Mouse (Mus musculus) MEL (cell line): ENCODE results near the gene Map1s. TPM values are rescaled to one million over a fixed set of nuclear protein-coding genes. Genes with fewer than 3 reads are reported as not detected.
A peak's percentile ranks its signal among the peaks of the same experiment; 100 is the strongest.

Source experiments
- DNase-seq: peaks from one replicate; pipeline ENCODE4 v3.0.0; 2011; ENCODE audit warnings: low read depth, low spot score
- H3K27ac ChIP-seq: 2 replicates; pipeline ENCODE4 v1.5.1; 2012; ENCODE audit warnings: low read depth, mild to moderate bottlenecking, control low read depth, low read length, moderate library complexity; ENCODE audit not compliant: control insufficient read depth
- H3K27me3 ChIP-seq, 2 experiments: fragments of 150-350 bp in 1 of 2; sonication (generic) in 1 of 2; 2 replicates each; pipeline ENCODE4 v1.6.1; 2012; ENCODE audit warnings: low read length in 2 of 2, mild to moderate bottlenecking in 2 of 2, improper control_type of control experiment in 1 of 2, moderate library complexity in 1 of 2; ENCODE audit not compliant: insufficient read depth in 2 of 2, control insufficient read depth in 1 of 2
- H3K36me3 ChIP-seq, 2 experiments: 2 replicates each; pipeline ENCODE4 v1.6.1; 2012 to 2014; ENCODE audit warnings: low read length in 2 of 2, improper control_type of control experiment in 1 of 2, inconsistent platforms in 1 of 2, mild to moderate bottlenecking in 1 of 2; ENCODE audit not compliant: insufficient read depth in 2 of 2, control insufficient read depth in 1 of 2
- H3K4me1 ChIP-seq, 2 experiments: fragments of 150-350 bp in 1 of 2; sonication (generic) in 1 of 2; 2 replicates each; pipeline ENCODE4 v1.6.1; 2012; ENCODE audit warnings: low read length in 2 of 2, improper control_type of control experiment in 1 of 2, mild to moderate bottlenecking in 1 of 2; ENCODE audit not compliant: insufficient read depth in 2 of 2, control insufficient read depth in 1 of 2
- H3K4me3 ChIP-seq, 2 experiments: fragments of 150-350 bp in 1 of 2; sonication (generic) in 1 of 2; 2 replicates each; pipeline ENCODE4 v1.5.1; 2012; ENCODE audit warnings: low read depth in 2 of 2, low read length in 2 of 2, mild to moderate bottlenecking in 2 of 2, moderate library complexity in 2 of 2, control low read depth in 1 of 2, improper control_type of control experiment in 1 of 2; ENCODE audit not compliant: control insufficient read depth in 1 of 2, insufficient read depth in 1 of 2
- H3K79me2 ChIP-seq: 2 replicates; pipeline ENCODE4 v1.6.1; 2012; ENCODE audit warnings: mild to moderate bottlenecking, low read length, moderate library complexity; ENCODE audit not compliant: control insufficient read depth, poor library complexity, insufficient read depth
- H3K9ac ChIP-seq: 2 replicates; pipeline ENCODE4 v1.6.1; 2012; ENCODE audit warnings: low read depth, mild to moderate bottlenecking, control low read depth, low read length, moderate library complexity; ENCODE audit not compliant: control insufficient read depth, poor library complexity, severe bottlenecking
- H3K9me3 ChIP-seq: fragments of 150-350 bp; sonication (generic); replicated peaks from 2 replicates; pipeline ENCODE4 v1.6.1; 2012; ENCODE audit warnings: mild to moderate bottlenecking, low read length, improper control_type of control experiment, moderate library complexity; ENCODE audit not compliant: insufficient read depth
- CHD2 ChIP-seq: IDR thresholded peaks from 2 replicates; pipeline ENCODE4 v1.6.1; 2011; ENCODE audit warnings: low read length, improper control_type of control experiment
- GABPA ChIP-seq: IDR thresholded peaks from 2 replicates; pipeline ENCODE4 v1.6.1; 2012; ENCODE audit warnings: low read depth, mild to moderate bottlenecking, inconsistent platforms, low read length, improper control_type of control experiment, moderate library complexity
- JUND ChIP-seq: IDR thresholded peaks from 2 replicates; pipeline ENCODE4 v1.6.1; 2011; ENCODE audit warnings: low read depth, mild to moderate bottlenecking, improper control_type of control experiment, low read length
- KAT2A ChIP-seq: conservative IDR thresholded peaks from 2 replicates; pipeline ENCODE4 v1.6.1; 2012; ENCODE audit warnings: low read depth, low read length, improper control_type of control experiment, inconsistent platforms
- MAFK ChIP-seq: IDR thresholded peaks from 2 replicates; pipeline ENCODE4 v1.6.1; 2011; ENCODE audit warnings: low read depth, mild to moderate bottlenecking, low read length, improper control_type of control experiment, borderline replicate concordance
- MAX ChIP-seq: IDR thresholded peaks from 2 replicates; pipeline ENCODE4 v1.6.1; 2011; ENCODE audit warnings: low read length, improper control_type of control experiment
- MAZ ChIP-seq: IDR thresholded peaks from 2 replicates; pipeline ENCODE4 v1.6.1; 2012; ENCODE audit warnings: low read depth, mild to moderate bottlenecking, inconsistent platforms, low read length, improper control_type of control experiment
- POLR2A ChIP-seq, 2 experiments: IDR thresholded peaks; 2 replicates each; pipeline ENCODE4 v1.6.1; 2011 to 2012; ENCODE audit warnings: low read length in 2 of 2, mild to moderate bottlenecking in 2 of 2, control low read depth in 1 of 2, improper control_type of control experiment in 1 of 2, low read depth in 1 of 2, moderate library complexity in 1 of 2; ENCODE audit not compliant: control insufficient read depth in 1 of 2, insufficient read depth in 1 of 2, poor library complexity in 1 of 2
- POLR2AphosphoS2 ChIP-seq: IDR thresholded peaks from 2 replicates; pipeline ENCODE4 v1.6.1; 2011; ENCODE audit warnings: low read length, improper control_type of control experiment
- RCOR1 ChIP-seq: IDR thresholded peaks from 2 replicates; pipeline ENCODE4 v1.6.1; 2012; ENCODE audit warnings: low read depth, mild to moderate bottlenecking, inconsistent platforms, low read length, improper control_type of control experiment
- SIN3A ChIP-seq: IDR thresholded peaks from 2 replicates; pipeline ENCODE4 v1.6.1; 2012; ENCODE audit warnings: low read length, improper control_type of control experiment, inconsistent platforms
- TAL1 ChIP-seq: IDR thresholded peaks from 2 replicates; pipeline ENCODE4 v1.6.1; 2012; ENCODE audit warnings: mild to moderate bottlenecking, inconsistent platforms, low read length, moderate library complexity, mixed read lengths
- TCF12 ChIP-seq: IDR thresholded peaks from 2 replicates; pipeline ENCODE4 v1.6.1; 2014; ENCODE audit warnings: low read depth, mild to moderate bottlenecking, inconsistent platforms, low read length, improper control_type of control experiment, moderate library complexity
- UBTF ChIP-seq: IDR thresholded peaks from 2 replicates; pipeline ENCODE4 v1.6.1; 2012; ENCODE audit warnings: low read depth, mild to moderate bottlenecking, inconsistent platforms, low read length, improper control_type of control experiment, moderate library complexity, borderline replicate concordance; ENCODE audit not compliant: insufficient read depth
- USF1 ChIP-seq: IDR thresholded peaks from 2 replicates; pipeline ENCODE4 v1.6.1; 2014; ENCODE audit warnings: low read depth, mild to moderate bottlenecking, inconsistent platforms, low read length, improper control_type of control experiment, moderate library complexity
- ZMIZ1 ChIP-seq: IDR thresholded peaks from 2 replicates; pipeline ENCODE4 v1.6.1; 2012; ENCODE audit warnings: low read depth, mild to moderate bottlenecking, inconsistent platforms, low read length, improper control_type of control experiment, moderate library complexity
- ZNF384 ChIP-seq: IDR thresholded peaks from 2 replicates; pipeline ENCODE4 v1.6.1; 2012; ENCODE audit warnings: low read depth, mild to moderate bottlenecking, inconsistent platforms, low read length, improper control_type of control experiment
- polyA plus RNA-seq, 2 experiments: library from polyadenylated mRNA; stranded (reverse) in 1 of 2; unstranded in 1 of 2; fragments of >175 nt in 1 of 2; fragments of >200 nt in 1 of 2; gene quantifications; 2 replicates each; pipeline versions ENCODE4 v1.2.1 to v1.2.4; 2012; ENCODE audit warnings: low replicate concordance in 2 of 2, low read depth in 1 of 2; ENCODE audit not compliant: insufficient read length in 2 of 2, insufficient read depth in 1 of 2, missing spikeins in 1 of 2
- total RNA-seq: library from RNA; depleted of rRNA; stranded (reverse); fragments of 300-350 nt; gene quantifications from 2 replicates; pipeline ENCODE4 v1.2.3, GENCODE M21; 2012

Map1s gene
- total and polyA plus RNA-seq, 3 experiments, result 51.0 to 53.3 TPM; not detected in 1

DNA sequence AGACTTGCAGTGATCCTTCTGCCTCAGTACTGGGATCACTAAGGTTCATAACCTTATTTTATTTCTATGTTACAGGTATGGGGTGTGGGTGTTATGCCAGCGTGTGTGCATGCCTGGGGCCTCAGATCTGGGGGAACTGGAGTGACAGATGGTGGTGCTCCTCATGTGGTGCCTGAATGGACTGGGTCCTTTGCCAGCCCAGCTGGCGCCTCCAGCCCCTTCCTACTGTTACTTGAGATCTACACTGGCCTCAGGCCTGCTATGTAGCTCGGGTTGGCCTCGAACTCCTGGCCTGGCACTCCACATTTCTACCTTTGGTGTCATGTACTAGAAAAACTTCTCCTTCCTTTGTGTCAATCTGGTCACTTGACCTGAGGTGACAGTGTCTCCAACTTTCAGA, 21.5 kb upstream of the Map1s start:
- Histone ChIP-seq H3K9me3 (no peaks in the 10 kb centered on the region), H3K79me2 (no peaks in the 10 kb centered on the region), H3K27me3 (no peaks in the 10 kb centered on the region), H3K4me1 (no peaks in the 10 kb centered on the region), H3K4me3 (no peak overlapping the region), H3K27ac (no peak overlapping the region), H3K9ac (no peak overlapping the region), H3K36me3 (no peaks in the 10 kb centered on the region)
- TF ChIP-seq KAT2A (no peak), ZMIZ1 (no peak)
- no peak for DNase-seq

DNA sequence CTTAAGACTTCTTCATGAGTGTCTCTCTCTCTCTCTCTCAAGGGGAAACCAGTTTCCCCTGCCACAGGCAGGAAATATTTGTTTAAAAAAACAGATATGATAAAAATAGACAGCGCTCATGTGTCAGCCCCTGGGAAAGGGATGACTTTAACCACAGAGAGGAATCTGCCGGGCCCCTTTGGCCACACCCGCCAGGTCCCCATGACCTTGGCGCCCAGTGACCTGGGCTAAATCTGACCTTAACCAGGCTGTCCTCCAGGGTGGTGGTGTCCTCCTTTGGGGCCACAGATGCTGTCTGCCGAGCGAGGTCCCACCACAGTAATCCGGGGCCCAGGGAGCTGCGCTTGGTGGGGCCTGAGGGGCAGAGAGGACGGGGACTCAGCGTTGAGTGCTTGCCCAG, 21.0 kb upstream of the Map1s start:
- DNase-seq, result no peak
- H3K27me3 ChIP-seq, result no peaks in the 10 kb centered on the region
- H3K36me3 ChIP-seq, result no peaks in the 10 kb centered on the region
- no peak overlapping the region for H3K27ac ChIP-seq
- H3K4me1 ChIP-seq, result no peaks in the 10 kb centered on the region
- H3K9me3 ChIP-seq, result no peaks in the 10 kb centered on the region
- H3K9ac ChIP-seq, result no peak overlapping the region
- H3K79me2 ChIP-seq, result no peaks in the 10 kb centered on the region
- no peak overlapping the region for H3K4me3 ChIP-seq
- TF ChIP-seq MAZ, result no peak
- no peak for TF ChIP-seq MAFK
- TF ChIP-seq USF1, result no peak
- TF ChIP-seq JUND, result no peak
- no peak for TF ChIP-seq KAT2A
- no peak for TF ChIP-seq TAL1
- no peak for TF ChIP-seq MAX
- no peak for TF ChIP-seq UBTF
- TF ChIP-seq GABPA, result no peak
- no peak for TF ChIP-seq ZNF384
- no peak for TF ChIP-seq POLR2AphosphoS2
- TF ChIP-seq TCF12, result no peak
- TF ChIP-seq CHD2, result no peak

DNA sequence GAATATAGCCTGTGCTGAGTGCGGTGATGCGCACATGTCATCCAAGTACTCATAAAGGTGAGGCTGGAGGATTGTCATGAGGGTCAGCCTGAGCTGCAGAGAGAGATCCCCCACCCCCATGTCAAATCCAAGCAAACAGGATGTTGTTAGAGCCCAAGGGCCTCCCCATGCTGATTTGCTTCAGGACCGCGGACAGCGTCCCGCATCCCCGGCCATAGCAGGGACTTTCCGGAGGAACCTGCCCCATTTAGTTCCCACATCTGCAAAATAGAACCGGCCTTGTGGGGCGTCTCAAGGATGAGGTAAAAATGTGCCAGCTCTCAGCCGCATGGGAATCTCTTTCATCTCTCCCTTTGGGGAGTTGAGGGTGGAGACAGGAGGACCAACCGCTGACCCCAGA, 20.1 kb upstream of the Map1s start:
- Histone ChIP-seq H3K36me3 (no peaks in the 10 kb centered on the region), H3K27ac (no peak overlapping the region), H3K4me1 (no peaks in the 10 kb centered on the region), H3K9me3 (no peaks in the 10 kb centered on the region), H3K79me2 (no peaks in the 10 kb centered on the region), H3K4me3 (no peak overlapping the region), H3K27me3 (no peaks in the 10 kb centered on the region), H3K9ac (no peak overlapping the region)
- peak; percentile 41 for DNase-seq
- no peak for TF ChIP-seq POLR2A (IDR thresholded peaks at IDR 0.05; ENCODE audit: control insufficient read depth in 1 of 2, insufficient read depth in 1 of 2, low read depth in 1 of 2, low read length in 2 of 2, poor library complexity in 1 of 2)
- TF ChIP-seq SIN3A, result peak; percentile 45; the same call in 1 of the 2 replicates
- TF ChIP-seq RCOR1, result no peak
- no peak for TF ChIP-seq POLR2AphosphoS2
